ENCODE assay signal across 21 mouse cellular contexts in the genomic region with DNA sequence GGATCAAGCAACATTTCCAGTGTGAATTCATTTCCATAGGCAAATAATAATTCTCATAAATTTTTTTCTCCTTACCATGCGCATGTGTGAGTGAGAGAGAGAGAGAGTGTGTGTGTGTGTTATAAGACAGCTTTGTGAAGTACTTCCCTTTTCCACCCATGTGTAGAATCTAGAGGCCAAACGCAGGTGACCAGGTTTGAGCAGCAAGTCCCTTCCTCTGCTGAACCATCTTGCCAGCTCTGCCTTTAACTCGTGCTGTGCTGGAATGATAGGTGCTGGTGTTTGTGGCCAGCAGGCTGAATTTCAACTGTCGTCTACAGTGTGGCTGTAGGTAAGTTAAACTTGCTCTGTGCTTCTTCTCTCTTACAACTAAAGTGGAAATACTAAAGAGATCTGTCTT.
"Had no signal": no experiment of that assay in that cellular context is flagged by ENCODE, and none has a peak within 500 bp of the region (broad histone marks: within the 10 kb centered on the region; RNA-seq: fewer than 3 reads in every experiment).

No protein-coding gene starts in this region.

- H3K4me3 ChIP-seq: kidney, embryonic 15.5 days; left cerebral cortex, adult 2 months; limb, embryonic 12.5 days; limb, embryonic 15.5 days; midbrain, embryonic 12.5 days; midbrain, embryonic 15.5 days; neural tube, embryonic 12.5 days; neural tube, embryonic 15.5 days; stomach, embryonic 15.5 days had no signal

- H3K27me3 ChIP-seq: kidney, embryonic 15.5 days; limb, embryonic 12.5 days; limb, embryonic 15.5 days; midbrain, embryonic 15.5 days; neural tube, embryonic 12.5 days; neural tube, embryonic 15.5 days; stomach, embryonic 15.5 days had no signal

- DNase-seq: kidney, adult 11 months; kidney, adult 8-10 months; kidney, postnatal 10 days; kidney, postnatal 36 days; layer of hippocampus, postnatal 36 days; left cerebral cortex, postnatal 4 days; liver, postnatal 0 days; lung, embryonic 14.5 days; thymus, postnatal 36 days had no signal

- ATAC-seq: liver, postnatal 0 days; lung, postnatal 0 days; midbrain, embryonic 15.5 days had no signal

- H3K4me1 ChIP-seq: neural tube, embryonic 12.5 days; neural tube, embryonic 15.5 days had no signal

- H3K27ac ChIP-seq: kidney, embryonic 15.5 days; left cerebral cortex, adult 2 months; limb, embryonic 12.5 days; limb, embryonic 15.5 days; liver, embryonic 14.5 days; macrophage; midbrain, embryonic 12.5 days; midbrain, embryonic 15.5 days; neural tube, embryonic 12.5 days; neural tube, embryonic 15.5 days; stomach, embryonic 15.5 days had no signal
